Mouse (Mus musculus) frontal cortex, adult 2 months (tissue): ENCODE measurements around the gene Gm49366. TPM values are rescaled to one million over a fixed set of nuclear protein-coding genes. Genes with fewer than 3 reads are reported as not detected.
"Not testable (repeated sequence)": the region's sequence is repeated elsewhere in the genome, so short reads cannot be mapped to it uniquely, and the experiment has no call there.

Source experiments
- DNase-seq, 2 experiments: peaks; one replicate each; pipeline ENCODE4 v3.0.0; 2022; ENCODE audit warnings: low spot score in 1 of 2; ENCODE audit errors: extremely low spot score in 1 of 2
- polyA plus RNA-seq: library from polyadenylated mRNA; depleted of rRNA; stranded (reverse); fragments of >200 nt; gene quantifications from 2 replicates; pipeline ENCODE4 v1.2.3, GENCODE M21; 2012; rRNA removed

Gm49366 gene
- polyA plus RNA-seq, 1 experiment = not detected

GRCm38 (mm10) chr12:84071696-84072095 lies 33.0 kb downstream of the Gm49366 start:
- peak; percentile 50 to 72 for DNase-seq

- no peak for DNase-seq
These were observed 38.7 kb downstream of the Gm49366 start for GRCm38 (mm10) chr12:84077371-84077990.

- DNase-seq = no peak
These were observed 45.1 kb downstream of the Gm49366 start for GRCm38 (mm10) chr12:84083842-84084241.

GRCm38 (mm10) chr12:84084581-84084980 lies 45.8 kb downstream of the Gm49366 start:
- DNase-seq = no peak

GRCm38 (mm10) chr12:84094666-84095065 lies 55.9 kb downstream of the Gm49366 start:
- not testable (repeated sequence) for DNase-seq

GRCm38 (mm10) chr12:84099605-84100004 lies 60.9 kb downstream of the Gm49366 start:
- DNase-seq = no peak

GRCm38 (mm10) chr12:84100071-84100470 lies 61.3 kb downstream of the Gm49366 start:
- DNase-seq = no peak

GRCm38 (mm10) chr12:84100604-84101492 lies 62.1 kb downstream of the Gm49366 start, which contains the start of gene Acot6:
Gene Acot6 (plus strand): TSS chr12:84100654.
- peak in 1 of 2 experiments; percentile 48 for DNase-seq

- DNase-seq = no peak
These were observed 62.7 kb downstream of the Gm49366 start for GRCm38 (mm10) chr12:84101493-84101845.

GRCm38 (mm10) chr12:84107012-84107411 lies 68.3 kb downstream of the Gm49366 start:
- no peak for DNase-seq

- no peak for DNase-seq
These were observed 69.0 kb downstream of the Gm49366 start for GRCm38 (mm10) chr12:84107692-84108091.

Other genes with a start within 250 kb of the Gm49366 start
- 71.7 and 73.3 TPM in 2 replicates for gene Numb, start 117.0 kb upstream of the Gm49366 start, polyA plus RNA-seq
- 11.5 and 12.0 TPM in 2 replicates for gene Riox1, start 88.3 kb upstream of the Gm49366 start, polyA plus RNA-seq
- 0.04 and 0.06 TPM in 2 replicates for gene Heatr4, start 54.1 kb upstream of the Gm49366 start, polyA plus RNA-seq
- gene Acot2, start 51.1 kb upstream of the Gm49366 start, polyA plus RNA-seq = 7.2 and 8.7 TPM in 2 replicates
- 15.6 and 15.7 TPM in 2 replicates for gene Acot1, start 29.4 kb upstream of the Gm49366 start, polyA plus RNA-seq
- 1.8 and 2.0 TPM in 2 replicates for gene Acot4, start 556 bp upstream of the Gm49366 start, polyA plus RNA-seq
- 1.7 TPM in 2 replicates for gene Acot3, start 13.2 kb downstream of the Gm49366 start, polyA plus RNA-seq
- 2.7 and 3.5 TPM in 2 replicates for gene Acot5, start 30.4 kb downstream of the Gm49366 start, polyA plus RNA-seq
- 5.8 and 5.9 TPM in 2 replicates for gene Acot6, start 61.7 kb downstream of the Gm49366 start, polyA plus RNA-seq
- 52.9 and 55.1 TPM in 2 replicates for gene Dnal1, start 75.4 kb downstream of the Gm49366 start, polyA plus RNA-seq
- 4.4 and 5.3 TPM in 2 replicates for gene Pnma1, start 109.6 kb downstream of the Gm49366 start, polyA plus RNA-seq
- 8.6 and 8.7 TPM in 2 replicates for gene Elmsan1, start 179.9 kb downstream of the Gm49366 start, polyA plus RNA-seq
- gene Ptgr2, start 246.3 kb downstream of the Gm49366 start, polyA plus RNA-seq = 34.4 and 39.4 TPM in 2 replicates